Mouse (Mus musculus) layer of hippocampus, adult 2 months (tissue): ENCODE measurements at regions not wholly inside any gene's neighbourhood (a gene's known extent, or its start where the extent isn't known, plus 50 kb on each side); places are given as distances from the start of the nearest gene placed in this dataset.

Source experiments
- DNase-seq, 2 experiments: peaks; one replicate each; pipeline ENCODE4 v3.0.0; 2022; ENCODE audit warnings: low spot score in 2 of 2
- H3K27ac ChIP-seq: fragments of 200-600 bp; 2 replicates; pipeline ENCODE4 v1.8.1; 2022
- H3K4me3 ChIP-seq: fragments of 200-600 bp; 2 replicates; pipeline ENCODE4 v1.8.1; 2022; ENCODE audit warnings: mild to moderate bottlenecking
- CTCF ChIP-seq: fragments of 200-600 bp; conservative IDR thresholded peaks from 2 replicates; pipeline ENCODE4 v1.8.1; 2022; ENCODE audit warnings: antibody characterized with exemption, mild to moderate bottlenecking, moderate library complexity

- no peak for TF ChIP-seq CTCF
- no peak overlapping the region for H3K4me3 ChIP-seq
- no peak for DNase-seq
- H3K27ac ChIP-seq = no peak overlapping the region
Measured at GRCm38 (mm10) chr3:18620608-18621007, 672.4 kb downstream of the Cypt12 start.

- DNase-seq = peak; percentile 52 to 63
- peak; percentile 81 for TF ChIP-seq CTCF
- peak overlapping the region; percentile 88 for H3K27ac ChIP-seq
- H3K4me3 ChIP-seq = no peak overlapping the region
Measured at GRCm38 (mm10) chr3:18623831-18624304, 675.7 kb downstream of the Cypt12 start.

- Histone ChIP-seq H3K4me3 (peak overlapping the region; percentile 45), H3K27ac (peak overlapping the region; percentile 88)
- TF ChIP-seq CTCF = no peak
- no peak for DNase-seq
Measured at GRCm38 (mm10) chr3:18624381-18625145, 676.4 kb downstream of the Cypt12 start.

GRCm38 (mm10) chr3:18625395-18626328 is 677.5 kb downstream of the Cypt12 start:
- no peak for TF ChIP-seq CTCF
- peak; percentile 42 to 51 for DNase-seq
- H3K27ac ChIP-seq = peak overlapping the region; percentile 88
- H3K4me3 ChIP-seq = peak overlapping the region; percentile 45

GRCm38 (mm10) chr3:18626375-18626774 is 678.2 kb downstream of the Cypt12 start:
- no peak for TF ChIP-seq CTCF
- DNase-seq = no peak
- Histone ChIP-seq H3K4me3 (no peak overlapping the region), H3K27ac (peak overlapping the region; percentile 88)

GRCm38 (mm10) chr3:18626820-18627219 is 678.6 kb downstream of the Cypt12 start:
- no peak for TF ChIP-seq CTCF
- no peak overlapping the region for H3K4me3 ChIP-seq
- peak overlapping the region; percentile 88; the same call in 1 of the 2 replicates for H3K27ac ChIP-seq
- DNase-seq = no peak

- H3K27ac ChIP-seq = no peak overlapping the region
- no peak for TF ChIP-seq CTCF
- H3K4me3 ChIP-seq = no peak overlapping the region
- no peak for DNase-seq
Measured at GRCm38 (mm10) chr3:18629233-18629632, 681.0 kb downstream of the Cypt12 start.

GRCm38 (mm10) chr3:18631601-18632000 is 683.4 kb downstream of the Cypt12 start:
- Histone ChIP-seq H3K27ac (no peak overlapping the region), H3K4me3 (no peak overlapping the region)
- TF ChIP-seq CTCF = no peak
- no peak for DNase-seq

- Histone ChIP-seq H3K4me3 (no peak overlapping the region), H3K27ac (no peak overlapping the region)
- no peak for TF ChIP-seq CTCF
- no peak for DNase-seq
Measured at GRCm38 (mm10) chr3:18634855-18635254, 686.6 kb downstream of the Cypt12 start.

- TF ChIP-seq CTCF = no peak
- DNase-seq = no peak
- no peak overlapping the region for H3K4me3 ChIP-seq
- H3K27ac ChIP-seq = no peak overlapping the region
Measured at GRCm38 (mm10) chr3:18637553-18637952, 689.3 kb downstream of the Cypt12 start.

GRCm38 (mm10) chr3:18640286-18640685 is 692.1 kb downstream of the Cypt12 start:
- Histone ChIP-seq H3K27ac (peak overlapping the region; percentile 86), H3K4me3 (no peak overlapping the region)
- no peak for TF ChIP-seq CTCF
- peak; percentile 58 to 82 for DNase-seq

- Histone ChIP-seq H3K4me3 (no peak overlapping the region), H3K27ac (peak overlapping the region; percentile 86)
- DNase-seq = no peak
- no peak for TF ChIP-seq CTCF
Measured at GRCm38 (mm10) chr3:18641688-18642087, 693.5 kb downstream of the Cypt12 start.

- no peak for TF ChIP-seq CTCF
- DNase-seq = no peak
- H3K27ac ChIP-seq = no peak overlapping the region
- no peak overlapping the region for H3K4me3 ChIP-seq
Measured at GRCm38 (mm10) chr3:18643408-18644035, 695.3 kb downstream of the Cypt12 start.
